27 mouse cellular contexts compared by ENCODE assay signal in the genomic region with DNA sequence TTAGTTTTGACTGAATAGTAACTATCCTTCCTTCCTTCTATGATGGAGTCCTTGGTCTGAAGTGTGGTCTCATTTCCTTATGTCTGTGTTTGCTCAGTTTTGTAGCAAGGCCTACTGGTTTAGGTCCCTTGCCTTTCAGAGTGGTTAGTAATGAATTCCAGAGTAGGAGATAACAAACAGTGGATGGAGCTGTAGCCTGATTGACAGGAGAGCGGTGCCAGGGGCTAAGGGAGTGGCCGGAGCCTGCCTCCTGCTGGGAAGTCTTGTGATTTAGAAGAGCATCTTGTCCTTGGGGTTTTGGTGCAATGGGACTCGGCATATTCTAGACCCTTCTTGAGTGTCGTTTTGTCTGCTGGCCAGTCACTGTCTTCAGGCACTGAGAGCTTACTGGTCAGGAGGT. TPM values are rescaled to one million over a fixed set of nuclear protein-coding genes. Genes with fewer than 3 reads are reported as not detected.
DNase-seq lines count a peak whose midpoint lies in the region; ATAC-seq and TF ChIP-seq lines count a peak whose summit lies in the region.
"Had no signal": no experiment of that assay in that cellular context is flagged by ENCODE, and none has a peak within 500 bp of the region (broad histone marks: within the 10 kb centered on the region; RNA-seq: fewer than 3 reads in every experiment).

No protein-coding gene starts in this region.

- 38% methylated on average over 4 of the region's 4 CpGs for WGBS in heart, embryonic 12.5 days
- WGBS in stomach, postnatal 0 days: 72% methylated on average over 4 of the region's 4 CpGs

- no peaks in the 10 kb centered on the region for H3K9me3 ChIP-seq in heart, embryonic 12.5 days (replicated peaks)
- no peaks in the 10 kb centered on the region for H3K9me3 ChIP-seq in stomach, postnatal 0 days (ENCODE audit: control insufficient read depth, low read length)
- H3K9me3 ChIP-seq: embryonic facial prominence, embryonic 15.5 days; hindbrain, embryonic 12.5 days; limb, embryonic 12.5 days; liver, embryonic 13.5 days; lung, embryonic 15.5 days had no signal

- no peak for TF ChIP-seq CTCF in layer of hippocampus, adult 2 months (conservative IDR thresholded peaks at IDR 0.05)
- peak; percentile 26; the same call in 1 of the 2 replicates for TF ChIP-seq CTCF in stomach, postnatal 0 days (IDR thresholded peaks at IDR 0.05; ENCODE audit: low read depth)

- peak overlapping the region; percentile 67 for H3K27ac ChIP-seq in heart, embryonic 12.5 days (ENCODE audit: poor library complexity, severe bottlenecking)
- peak overlapping the region; percentile 10; the same call in 1 of the 2 replicates for H3K27ac ChIP-seq in layer of hippocampus, adult 2 months
- H3K27ac ChIP-seq in stomach, postnatal 0 days (replicated peaks): no peak overlapping the region
- H3K27ac ChIP-seq: embryonic facial prominence, embryonic 15.5 days; hindbrain, embryonic 12.5 days; limb, embryonic 12.5 days; liver, embryonic 13.5 days; lung, embryonic 15.5 days had no signal

- intact Hi-C loops in heart, postnatal 14 days (cut with DNase I): no loop called here

- H3K9ac ChIP-seq in heart, embryonic 12.5 days: no peak overlapping the region
- no peak overlapping the region for H3K9ac ChIP-seq in stomach, postnatal 0 days (ENCODE audit: low read length)
- H3K9ac ChIP-seq: embryonic facial prominence, embryonic 15.5 days; hindbrain, embryonic 12.5 days; limb, embryonic 12.5 days; liver, embryonic 13.5 days; lung, embryonic 15.5 days had no signal

- peaks cover 23% of the 10 kb centered on the region for H3K4me1 ChIP-seq in heart, embryonic 12.5 days (replicated peaks)
- H3K4me1 ChIP-seq in stomach, postnatal 0 days (replicated peaks; ENCODE audit: control insufficient read depth, insufficient read depth): no peaks in the 10 kb centered on the region
- H3K4me1 ChIP-seq: embryonic facial prominence, embryonic 15.5 days; hindbrain, embryonic 12.5 days; limb, embryonic 12.5 days; liver, embryonic 13.5 days; lung, embryonic 15.5 days had no signal

- peaks cover 80% of the 10 kb centered on the region for H3K36me3 ChIP-seq in heart, embryonic 12.5 days
- peaks cover 20% of the 10 kb centered on the region for H3K36me3 ChIP-seq in stomach, postnatal 0 days (ENCODE audit: control insufficient read depth, insufficient read depth, low read length)

- DNase-seq in heart, postnatal 14 days: no peak
- DNase-seq in layer of hippocampus, adult 2 months (ENCODE audit: low spot score in 2 of 2): no peak
- DNase-seq in layer of hippocampus, postnatal 10 days (ENCODE audit: low spot score in 2 of 2): no peak
- DNase-seq in R1 (ENCODE audit: low read depth, low spot score): peak; percentile 88
- DNase-seq in stomach, postnatal 0 days (ENCODE audit: low spot score): no peak
- no peak for DNase-seq in cerebellum, adult 11-12 months
- DNase-seq in kidney, postnatal 10 days: no peak
- DNase-seq: adrenal gland, postnatal 25 days; cerebellum, adult 18-20 months; cerebellum, postnatal 25 days; embryo, embryonic 11 days; kidney, adult 9 months; kidney, postnatal 4 days; liver, embryonic 13.5 days; right cerebral cortex, adult 18-20 months; thymus, postnatal 4 days had no signal

- ATAC-seq in heart, embryonic 12.5 days (ENCODE audit: insufficient number of reproducible peaks, low FRiP score): no peak; the same call in 1 of the 2 replicates
- ATAC-seq in stomach, postnatal 0 days (ENCODE audit: low FRiP score, low TSS enrichment): peak; percentile 60
- ATAC-seq: forebrain, embryonic 16.5 days; Patski had no signal

- H3K4me3 ChIP-seq in heart, embryonic 12.5 days: no peak overlapping the region
- H3K4me3 ChIP-seq in layer of hippocampus, adult 2 months: no peak overlapping the region
- no peak overlapping the region for H3K4me3 ChIP-seq in stomach, postnatal 0 days (ENCODE audit: low read depth, low read length)
- H3K4me3 ChIP-seq: embryonic facial prominence, embryonic 15.5 days; hindbrain, embryonic 12.5 days; limb, embryonic 12.5 days; liver, embryonic 13.5 days; lung, embryonic 15.5 days had no signal

- no peak for TF ChIP-seq EP300 in stomach, postnatal 0 days (optimal IDR thresholded peaks at IDR 0.05)

- no peak overlapping the region for H3K4me2 ChIP-seq in heart, embryonic 12.5 days
- no peak overlapping the region for H3K4me2 ChIP-seq in stomach, postnatal 0 days (replicated peaks; ENCODE audit: low read depth)
- H3K4me2 ChIP-seq: embryonic facial prominence, embryonic 15.5 days; hindbrain, embryonic 12.5 days; limb, embryonic 12.5 days; liver, embryonic 13.5 days; lung, embryonic 15.5 days; midbrain, embryonic 11.5 days had no signal

- no peaks in the 10 kb centered on the region for H3K27me3 ChIP-seq in heart, embryonic 12.5 days (replicated peaks)
- H3K27me3 ChIP-seq in stomach, postnatal 0 days (ENCODE audit: control insufficient read depth, insufficient read depth, low read length): no peaks in the 10 kb centered on the region
- H3K27me3 ChIP-seq: embryonic facial prominence, embryonic 15.5 days; hindbrain, embryonic 12.5 days; limb, embryonic 12.5 days; liver, embryonic 13.5 days; lung, embryonic 15.5 days; Patski had no signal

RNA-seq across cellular contexts. Expression of a gene that starts 20.9 kb away (rescaled TPM):
- 478 and 484 TPM in 2 replicates for polyA plus RNA-seq in heart, embryonic 12.5 days (2016; fragmentation: Nextera tagmentation; extraction: Ambion mirVana)
- total RNA-seq in heart, postnatal 14 days (2021): 100 to 1,000 TPM; 143 to 165 TPM
- 100 to 1,000 TPM; 393 to 396 TPM for total RNA-seq in layer of hippocampus, adult 2 months (2021)
- total RNA-seq in layer of hippocampus, postnatal 10 days (2021): 100 to 1,000 TPM; 324 to 330 TPM
- polyA plus RNA-seq in stomach, postnatal 0 days (2015; fragmentation: Nextera tagmentation; extraction: Ambion mirVana): 585 and 595 TPM in 2 replicates

RNA-seq across cellular contexts. Expression of a gene that starts 21.6 kb away (rescaled TPM):
- polyA plus RNA-seq in heart, embryonic 12.5 days (2016; fragmentation: Nextera tagmentation; extraction: Ambion mirVana): 0.37 and 0.41 TPM in 2 replicates
- not detected for total RNA-seq in heart, postnatal 14 days (2021)
- total RNA-seq in layer of hippocampus, adult 2 months (2021): not detected
- total RNA-seq in layer of hippocampus, postnatal 10 days (2021): not detected
- polyA plus RNA-seq in stomach, postnatal 0 days (2015; fragmentation: Nextera tagmentation; extraction: Ambion mirVana): 0.51 and 0.63 TPM in 2 replicates
- total RNA-seq: adrenal gland, postnatal 25 days; gastrocnemius, postnatal 4 days; layer of hippocampus, postnatal 14 days; left cerebral cortex, postnatal 10 days had no signal
- polyA plus RNA-seq: embryonic facial prominence, embryonic 15.5 days; midbrain, embryonic 11.5 days had no signal

RNA-seq across cellular contexts. Expression of a gene that starts 27.8 kb away (rescaled TPM):
- polyA plus RNA-seq in heart, embryonic 12.5 days (2016; fragmentation: Nextera tagmentation; extraction: Ambion mirVana): 169 and 171 TPM in 2 replicates
- total RNA-seq in heart, postnatal 14 days (2021): 10 to 100 TPM; 95.5 to 98.9 TPM
- total RNA-seq in layer of hippocampus, adult 2 months (2021): 100 to 1,000 TPM; 153 to 155 TPM
- total RNA-seq in layer of hippocampus, postnatal 10 days (2021): 100 to 1,000 TPM; 141 to 158 TPM
- polyA plus RNA-seq in stomach, postnatal 0 days (2015; fragmentation: Nextera tagmentation; extraction: Ambion mirVana): 154 and 157 TPM in 2 replicates

RNA-seq across cellular contexts. Expression of a gene that starts 27.9 kb away (rescaled TPM):
- polyA plus RNA-seq in heart, embryonic 12.5 days (2016; fragmentation: Nextera tagmentation; extraction: Ambion mirVana): 215 and 216 TPM in 2 replicates
- total RNA-seq in heart, postnatal 14 days (2021): 100 to 1,000 TPM; 190 to 191 TPM
- 100 to 1,000 TPM; 171 to 185 TPM for total RNA-seq in layer of hippocampus, adult 2 months (2021)
- 100 to 1,000 TPM; 125 to 130 TPM for total RNA-seq in layer of hippocampus, postnatal 10 days (2021)
- polyA plus RNA-seq in stomach, postnatal 0 days (2015; fragmentation: Nextera tagmentation; extraction: Ambion mirVana): 84.8 and 88.2 TPM in 2 replicates

RNA-seq across cellular contexts. Expression of a gene that starts 48.6 kb away (rescaled TPM):
- 41.1 and 42.9 TPM in 2 replicates for polyA plus RNA-seq in heart, embryonic 12.5 days (2016; fragmentation: Nextera tagmentation; extraction: Ambion mirVana)
- total RNA-seq in heart, postnatal 14 days (2021): 10 to 100 TPM; 34.6 to 39.4 TPM
- total RNA-seq in layer of hippocampus, adult 2 months (2021): 10 to 100 TPM; 23.3 to 23.9 TPM
- total RNA-seq in layer of hippocampus, postnatal 10 days (2021): 10 to 100 TPM; 10.5 to 11.6 TPM
- polyA plus RNA-seq in stomach, postnatal 0 days (2015; fragmentation: Nextera tagmentation; extraction: Ambion mirVana): 109 and 118 TPM in 2 replicates
